ENCODE assay signal across 16 mouse cellular contexts in genomic region chr13:45904456-45904855, GRCm38 (mm10).
DNase-seq lines count a peak whose midpoint lies in the region; ATAC-seq and TF ChIP-seq lines count a peak whose summit lies in the region.
"Had no signal": no experiment of that assay in that cellular context is flagged by ENCODE, and none has a peak within 500 bp of the region (broad histone marks: within the 10 kb centered on the region; RNA-seq: fewer than 3 reads in every experiment).

No protein-coding gene starts in this region.

- no peak overlapping the region for H3K4me2 ChIP-seq in hindbrain, embryonic 11.5 days (replicated peaks; ENCODE audit: low read depth, low read length)
- peak overlapping the region; percentile 85 for H3K4me2 ChIP-seq in CH12.LX (ENCODE audit: insufficient read depth, low read depth, poor library complexity, severe bottlenecking)
- H3K4me2 ChIP-seq in liver, embryonic 14.5 days (ENCODE audit: low read depth), result peak overlapping the region; percentile 56
- H3K4me2 ChIP-seq: heart, embryonic 15.5 days; kidney, embryonic 15.5 days; limb, embryonic 12.5 days; midbrain, embryonic 12.5 days; neural tube, embryonic 12.5 days had no signal

- no peak overlapping the region for H3K4me3 ChIP-seq in hindbrain, embryonic 10.5 days
- no peak overlapping the region for H3K4me3 ChIP-seq in hindbrain, embryonic 11.5 days (ENCODE audit: low read depth, low read length)
- H3K4me3 ChIP-seq in CH12.LX (replicated peaks in 1 of 3; ENCODE audit: low read depth in 2 of 3, low read length in 2 of 3, poor library complexity in 1 of 3), result peak overlapping the region in 2 of 3 experiments; percentile 26 to 35
- no peak overlapping the region for H3K4me3 ChIP-seq in liver, embryonic 14.5 days (ENCODE audit: insufficient read depth in 1 of 2, low read depth in 2 of 2, low read length in 2 of 2)
- H3K4me3 ChIP-seq: heart, embryonic 15.5 days; kidney, embryonic 15.5 days; limb, embryonic 12.5 days; midbrain, embryonic 12.5 days; neural tube, embryonic 12.5 days had no signal

- ATAC-seq in hindbrain, embryonic 11.5 days (ENCODE audit: low FRiP score), result no peak
- ATAC-seq in liver, embryonic 14.5 days (ENCODE audit: insufficient read depth), result no peak
- no peak for ATAC-seq in inflammation-experienced regulatory T-cells, adult 6 months

- in situ Hi-C loops in CH12.LX (cut with MboI; ENCODE audit: low pct_ligation_motif_present, low pct_unique_long_range_greater_than_20kb, low sequenced_read_pairs), result no loop called here

- no peak overlapping the region for H3K9ac ChIP-seq in hindbrain, embryonic 11.5 days (ENCODE audit: low read depth, low read length)
- H3K9ac ChIP-seq in CH12.LX (ENCODE audit: insufficient read depth, low read depth), result peak overlapping the region; percentile 19
- H3K9ac ChIP-seq in liver, embryonic 14.5 days (replicated peaks), result peak overlapping the region; percentile 34
- H3K9ac ChIP-seq: heart, embryonic 15.5 days; kidney, embryonic 15.5 days; limb, embryonic 12.5 days; midbrain, embryonic 12.5 days; neural tube, embryonic 12.5 days had no signal

- TF ChIP-seq RAD21 in CH12.LX (IDR thresholded peaks at IDR 0.05; ENCODE audit: low read depth, low read length), result no peak

- TF ChIP-seq POLR2A in CH12.LX (IDR thresholded peaks at IDR 0.05; ENCODE audit: low read depth, low read length), result no peak; the same call in 1 of the 2 replicates

- peaks cover 33% of the 10 kb centered on the region for H3K4me1 ChIP-seq in hindbrain, embryonic 10.5 days (replicated peaks)
- no peaks in the 10 kb centered on the region for H3K4me1 ChIP-seq in hindbrain, embryonic 11.5 days (replicated peaks; ENCODE audit: control insufficient read depth, insufficient read depth, low read length)
- H3K4me1 ChIP-seq in CH12.LX (ENCODE audit: control insufficient read depth in 1 of 2, insufficient read depth in 2 of 2), result peaks cover 32 to 78% of the 10 kb centered on the region in 2 experiments
- peaks cover 30 to 44% of the 10 kb centered on the region in 2 experiments for H3K4me1 ChIP-seq in liver, embryonic 14.5 days (replicated peaks; ENCODE audit: control insufficient read depth in 2 of 2, insufficient read depth in 2 of 2, low read length in 1 of 2)
- H3K4me1 ChIP-seq: neural tube, embryonic 12.5 days had no signal

- H3K9me3 ChIP-seq in hindbrain, embryonic 10.5 days, result no peaks in the 10 kb centered on the region
- no peaks in the 10 kb centered on the region for H3K9me3 ChIP-seq in hindbrain, embryonic 11.5 days (ENCODE audit: control insufficient read depth, low read length)
- H3K9me3 ChIP-seq in CH12.LX (replicated peaks; ENCODE audit: low read length), result no peaks in the 10 kb centered on the region
- H3K9me3 ChIP-seq in liver, embryonic 14.5 days (ENCODE audit: control insufficient read depth, low read length), result no peaks in the 10 kb centered on the region
- H3K9me3 ChIP-seq: heart, embryonic 15.5 days; kidney, embryonic 15.5 days; limb, embryonic 12.5 days; midbrain, embryonic 12.5 days; neural tube, embryonic 12.5 days had no signal

- no peak for TF ChIP-seq CTCF in CH12.LX (conservative IDR thresholded peaks at IDR 0.05 in 1 of 2, IDR thresholded peaks at IDR 0.05 in 1 of 2; ENCODE audit: low read depth in 2 of 2, low read length in 2 of 2)
- no peak for TF ChIP-seq CTCF in liver, embryonic 14.5 days (IDR thresholded peaks at IDR 0.05; ENCODE audit: low read depth)

- 0 out of 2 replicates have a peak overlapping the region, but pooled peaks have one; percentile 29 for H3K27ac ChIP-seq in hindbrain, embryonic 10.5 days
- H3K27ac ChIP-seq in hindbrain, embryonic 11.5 days (ENCODE audit: low read depth, low read length), result no peak overlapping the region
- H3K27ac ChIP-seq in CH12.LX (ENCODE audit: insufficient read depth, low read depth), result peak overlapping the region; percentile 31; the same call in 1 of the 2 replicates
- peak overlapping the region; percentile 77 for H3K27ac ChIP-seq in liver, embryonic 14.5 days
- H3K27ac ChIP-seq: heart, embryonic 15.5 days; kidney, embryonic 15.5 days; limb, embryonic 12.5 days; midbrain, embryonic 12.5 days; neural tube, embryonic 12.5 days had no signal

- H3K79me2 ChIP-seq in CH12.LX (replicated peaks; ENCODE audit: control insufficient read depth, extremely low read depth, insufficient read depth, poor library complexity, severe bottlenecking), result peaks cover 40% of the 10 kb centered on the region

- no peak for DNase-seq in hindbrain, embryonic 10.5 days (ENCODE audit: low spot score)
- DNase-seq in hindbrain, embryonic 11.5 days (ENCODE audit: low spot score), result no peak
- DNase-seq in CH12.LX (ENCODE audit: extremely low read depth), result no peak
- DNase-seq in brain, adult 2 months (ENCODE audit: low read depth, low spot score), result peak; percentile 72
- no peak for DNase-seq in liver, embryonic 14.5 days (ENCODE audit: low read depth in 3 of 3, low spot score in 3 of 3)
- DNase-seq in left cerebral cortex, adult 11 months (ENCODE audit: low spot score), result no peak
- DNase-seq: adrenal gland, postnatal 14 days; cerebellum, postnatal 10 days; layer of hippocampus, postnatal 36 days; lung, postnatal 10 days had no signal

- no peak for TF ChIP-seq EP300 in CH12.LX (IDR thresholded peaks at IDR 0.05; ENCODE audit: low read length)
- no peak for TF ChIP-seq EP300 in liver, embryonic 14.5 days (IDR thresholded peaks at IDR 0.05; ENCODE audit: low read depth)

- dilution Hi-C loops in CH12.LX (cut with MboI; ENCODE audit: extremely low pct_ligation_motif_present, extremely low pct_unique_long_range_greater_than_20kb, low sequenced_read_pairs), result no loop called here

- no peaks in the 10 kb centered on the region for H3K27me3 ChIP-seq in hindbrain, embryonic 10.5 days (ENCODE audit: insufficient read depth, poor library complexity, severe bottlenecking)
- no peaks in the 10 kb centered on the region for H3K27me3 ChIP-seq in hindbrain, embryonic 11.5 days (ENCODE audit: control insufficient read depth, insufficient read depth, low read length)
- H3K27me3 ChIP-seq in CH12.LX (replicated peaks), result no peaks in the 10 kb centered on the region
- H3K27me3 ChIP-seq in liver, embryonic 14.5 days (ENCODE audit: control insufficient read depth, insufficient read depth, low read length), result no peaks in the 10 kb centered on the region
- H3K27me3 ChIP-seq: heart, embryonic 15.5 days; kidney, embryonic 15.5 days; limb, embryonic 12.5 days; midbrain, embryonic 12.5 days; neural tube, embryonic 12.5 days had no signal

- 75% methylated on average over 4 of the region's 4 CpGs for WGBS in hindbrain, embryonic 10.5 days
- WGBS in hindbrain, embryonic 11.5 days, result 67% methylated on average over 4 of the region's 4 CpGs
- 7% methylated on average over 4 of the region's 4 CpGs for WGBS in liver, embryonic 14.5 days (ENCODE audit: insufficient replicate concordance)

- H3K36me3 ChIP-seq in hindbrain, embryonic 10.5 days, result no peaks in the 10 kb centered on the region
- no peaks in the 10 kb centered on the region for H3K36me3 ChIP-seq in hindbrain, embryonic 11.5 days (ENCODE audit: control insufficient read depth, insufficient read depth, low read length)
- H3K36me3 ChIP-seq in CH12.LX (replicated peaks in 1 of 2; ENCODE audit: control insufficient read depth in 1 of 2, insufficient read depth in 1 of 2, low read length in 1 of 2), result peaks cover 3 to 33% of the 10 kb centered on the region in 2 experiments
- no peaks in the 10 kb centered on the region for H3K36me3 ChIP-seq in liver, embryonic 14.5 days (replicated peaks; ENCODE audit: control insufficient read depth, insufficient read depth, low read depth)
- H3K36me3 ChIP-seq: heart, embryonic 15.5 days; kidney, embryonic 15.5 days; limb, embryonic 12.5 days; midbrain, embryonic 12.5 days; neural tube, embryonic 12.5 days had no signal

TF ChIP-seq in CH12.LX, 34 proteins besides CTCF, POLR2A, EP300 and RAD21:
- no peak for TF ChIP-seq TBP (conservative IDR thresholded peaks at IDR 0.05; ENCODE audit: low read depth, low read length)
- no peak for TF ChIP-seq ZC3H11A (IDR thresholded peaks at IDR 0.05; ENCODE audit: low read depth, low read length)
- no peak for TF ChIP-seq NRF1 (IDR thresholded peaks at IDR 0.05; ENCODE audit: low read depth, low read length)
- TF ChIP-seq UBTF (IDR thresholded peaks at IDR 0.05; ENCODE audit: low read depth, low read length), result no peak
- TF ChIP-seq SMC3 (IDR thresholded peaks at IDR 0.05; ENCODE audit: low read depth, low read length), result no peak
- TF ChIP-seq MXI1 (IDR thresholded peaks at IDR 0.05; ENCODE audit: low read depth, low read length), result no peak
- TF ChIP-seq ETS1 (conservative IDR thresholded peaks at IDR 0.05; ENCODE audit: low read depth, low read length), result no peak
- no peak for TF ChIP-seq CHD2 (IDR thresholded peaks at IDR 0.05; ENCODE audit: low read length)
- TF ChIP-seq SIN3A (IDR thresholded peaks at IDR 0.05; ENCODE audit: low read length), result no peak
- TF ChIP-seq ELF1 (IDR thresholded peaks at IDR 0.05; ENCODE audit: low read depth, low read length), result no peak
- no peak for TF ChIP-seq E2F4 (IDR thresholded peaks at IDR 0.05; ENCODE audit: insufficient replicate concordance, low read depth, low read length)
- no peak for TF ChIP-seq JUND (conservative IDR thresholded peaks at IDR 0.05; ENCODE audit: low read depth, low read length)
- TF ChIP-seq ZNF384 (IDR thresholded peaks at IDR 0.05; ENCODE audit: low read depth, low read length), result no peak
- TF ChIP-seq PAX5 (IDR thresholded peaks at IDR 0.05; ENCODE audit: low read length), result no peak
- TF ChIP-seq POLR2AphosphoS2 (IDR thresholded peaks at IDR 0.05; ENCODE audit: low read depth, low read length), result no peak
- TF ChIP-seq USF2 (conservative IDR thresholded peaks at IDR 0.05; ENCODE audit: low read depth, low read length), result no peak

Comparison
In these comparisons a context has a peak if more than half of its experiments do, and no peak if none do; other contexts are left out.
1. H3K4me3 ChIP-seq: peak in CH12.LX (2 of 3); none in hindbrain, embryonic 10.5 days (single experiment), hindbrain, embryonic 11.5 days (single experiment) and liver, embryonic 14.5 days (0 of 2).